Mouse (Mus musculus) lung, adult 2 months (tissue): ENCODE measurements at regions not wholly inside any gene's neighbourhood (a gene's known extent, or its start where the extent isn't known, plus 50 kb on each side); places are given as distances from the start of the nearest gene placed in this dataset.

Experiments
- CTCF ChIP-seq: fragments of 200-500 bp; IDR thresholded peaks from 2 replicates; pipeline ENCODE4 v1.5.1; 2011; ENCODE audit warnings: mild to moderate bottlenecking, low read length, control low read depth; ENCODE audit not compliant: insufficient read depth
- POLR2A ChIP-seq: fragments of 200-500 bp; IDR thresholded peaks from 2 replicates; pipeline ENCODE4 v1.6.1; 2011; ENCODE audit warnings: low read depth, mild to moderate bottlenecking, control low read depth, low read length, borderline replicate concordance; ENCODE audit errors: extremely low read depth

- TF ChIP-seq POLR2A (no peak), CTCF (no peak)
Measured at GRCm38 (mm10) chr5:102159621-102160020, 89.9 kb upstream of the Wdfy3 start.
